Mouse (Mus musculus) ES-Bruce4 (cell line): Measurements from ENCODE around the gene Gfer.

Experiments
- CTCF ChIP-seq: IDR thresholded peaks from one replicate; pipeline ENCODE4 v1.8.1; 2011; ENCODE audit warnings: low read depth, low read length
- EP300 ChIP-seq: IDR thresholded peaks from 2 replicates; pipeline ENCODE4 v1.6.1; 2011; ENCODE audit warnings: low read depth, low read length; ENCODE audit not compliant: insufficient read depth
- POLR2A ChIP-seq: IDR thresholded peaks from one replicate; pipeline ENCODE4 v1.8.1; 2011; ENCODE audit warnings: low read length; ENCODE audit not compliant: insufficient read depth

DNA sequence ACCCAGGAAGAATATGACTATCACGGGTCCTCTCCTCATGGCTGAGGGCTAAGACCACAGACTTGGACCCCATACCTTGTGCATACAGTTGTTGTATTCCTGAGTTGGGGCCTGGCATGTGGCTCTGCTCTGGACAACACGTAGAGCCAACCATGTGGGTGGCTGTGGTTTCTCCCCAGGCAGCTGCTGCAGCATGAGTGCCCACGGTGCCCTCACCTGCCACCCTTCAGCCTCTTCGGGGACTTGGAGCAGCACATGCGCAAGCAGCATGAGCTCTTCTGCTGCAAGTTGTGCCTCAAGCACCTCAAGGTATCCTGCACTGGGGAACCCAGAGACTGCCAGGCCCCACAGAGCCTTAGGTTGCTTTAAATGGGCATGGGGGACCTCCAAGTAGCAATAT is 19.1 kb downstream of the Gfer start:
- TF ChIP-seq CTCF (no peak), POLR2A (no peak), EP300 (no peak)
